Mouse (Mus musculus) liver, embryonic 11.5 days (tissue): ENCODE data around the gene Rhoh. TPM values are rescaled to one million over a fixed set of nuclear protein-coding genes. Genes with fewer than 3 reads are reported as not detected.

Experiments
- ATAC-seq: fragments of 200-750 bp; cut with Nextera tagmentation; replicated peaks from 2 replicates; pipeline ENCODE4 v1.8.0; 2017; ENCODE audit warnings: moderate number of reproducible peaks, mild to moderate bottlenecking, moderate TSS enrichment, moderate library complexity; ENCODE audit not compliant: low FRiP score
- DNase-seq: peaks from one replicate; pipeline ENCODE4 v3.0.0-alpha.2; 2017; ENCODE audit warnings: low spot score
- H3K27ac ChIP-seq: fragments of 300-500 bp; sonication (generic); 2 replicates; pipeline ENCODE4 v1.5.1; 2014; ENCODE audit warnings: mild to moderate bottlenecking, low read depth, low read length, control low read depth
- H3K27me3 ChIP-seq: fragments of 300-500 bp; sonication (generic); replicated peaks from 2 replicates; pipeline ENCODE4 v1.6.1; 2014; ENCODE audit warnings: low read length, mixed read lengths; ENCODE audit not compliant: control insufficient read depth, insufficient read depth
- H3K36me3 ChIP-seq: fragments of 300-500 bp; sonication (generic); 2 replicates; pipeline ENCODE4 v1.6.1; 2014; ENCODE audit warnings: mild to moderate bottlenecking, low read length, moderate library complexity, mixed read lengths; ENCODE audit not compliant: control insufficient read depth, insufficient read depth
- H3K4me1 ChIP-seq: fragments of 300-500 bp; sonication (generic); replicated peaks from 2 replicates; pipeline ENCODE4 v1.6.1; 2014; ENCODE audit warnings: low read length, mixed read lengths; ENCODE audit not compliant: control insufficient read depth, insufficient read depth
- H3K4me2 ChIP-seq: fragments of 300-500 bp; sonication (generic); 2 replicates; pipeline ENCODE4 v1.6.1; 2014; ENCODE audit warnings: mild to moderate bottlenecking, control low read depth, moderate library complexity
- H3K4me3 ChIP-seq: fragments of 300-500 bp; sonication (generic); 2 replicates; pipeline ENCODE4 v1.5.1; 2014; ENCODE audit warnings: low read depth, low read length, control low read depth
- H3K9ac ChIP-seq: fragments of 300-500 bp; sonication (generic); 2 replicates; pipeline ENCODE4 v1.6.1; 2014; ENCODE audit warnings: low read depth, low read length, control low read depth
- H3K9me3 ChIP-seq: fragments of 300-500 bp; sonication (generic); 2 replicates; pipeline ENCODE4 v1.6.1; 2016; ENCODE audit warnings: low read length, inconsistent platforms, mixed read lengths; ENCODE audit not compliant: control insufficient read depth
- WGBS: fragments of 180-500 bp; shearing (Covaris S2); extraction: QIAGEN DNeasy Blood & Tissue Kit; methylation state at CpG from one replicate; pipeline ENCODE4 v1.1.7; 2014; 5-methylcytosine and 5-hydroxymethylcytosine counted together
- polyA plus RNA-seq: library from polyadenylated mRNA; unstranded; fragments of >200 nt; fragmentation: Nextera tagmentation; extraction: Ambion mirVana; gene quantifications from 2 replicates; pipeline ENCODE4 v1.2.1, GENCODE M21; 2014

Rhoh gene
- polyA plus RNA-seq, 1 experiment from 2014 or later, result 2.4 TPM

- no peak overlapping the region for H3K4me2 ChIP-seq
- ATAC-seq, result no peak
- H3K27ac ChIP-seq, result no peak overlapping the region
- H3K27me3 ChIP-seq, result no peaks in the 10 kb centered on the region
- no peak overlapping the region for H3K9ac ChIP-seq
- DNase-seq, result no peak
- H3K9me3 ChIP-seq, result no peaks in the 10 kb centered on the region
- H3K4me1 ChIP-seq, result peaks cover 7% of the 10 kb centered on the region; the same call in 1 of the 2 replicates
- H3K4me3 ChIP-seq, result no peak overlapping the region
- H3K36me3 ChIP-seq, result no peaks in the 10 kb centered on the region
- WGBS, result 71% methylated on average over 17 of the region's 17 CpGs
Measured at GRCm38 (mm10) chr5:65856591-65857411, 4.2 kb upstream of the Rhoh start.

DNA sequence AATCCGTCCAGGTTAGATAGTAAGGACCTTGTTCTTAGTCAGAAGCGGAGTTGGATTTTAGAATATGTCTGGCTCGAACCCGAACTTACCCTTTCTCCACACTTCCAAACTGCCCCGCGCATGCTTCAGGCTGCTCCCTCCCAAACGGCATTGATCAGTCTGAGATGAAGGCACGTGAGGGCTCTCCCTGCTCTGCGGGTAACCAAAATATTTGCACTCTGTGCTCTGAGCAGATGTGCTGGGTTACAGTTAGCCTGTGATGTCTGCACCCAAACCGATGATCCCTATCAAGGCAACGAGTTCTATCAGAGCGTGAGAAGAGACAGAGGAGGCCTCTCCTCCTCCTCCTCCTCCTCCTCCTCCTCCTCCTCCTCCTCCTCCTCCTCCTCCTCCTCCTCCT is 3.1 kb upstream of the Rhoh start:
- Histone ChIP-seq H3K9me3 (no peaks in the 10 kb centered on the region), H3K9ac (no peak overlapping the region), H3K36me3 (no peaks in the 10 kb centered on the region), H3K27ac (no peak overlapping the region), H3K4me1 (peaks cover 7% of the 10 kb centered on the region; the same call in 1 of the 2 replicates), H3K4me3 (no peak overlapping the region), H3K4me2 (no peak overlapping the region), H3K27me3 (no peaks in the 10 kb centered on the region)
- no peak for DNase-seq
- 67% methylated on average over 12 of the region's 12 CpGs for WGBS
- ATAC-seq, result no peak; the same call in 1 of the 2 replicates

DNA sequence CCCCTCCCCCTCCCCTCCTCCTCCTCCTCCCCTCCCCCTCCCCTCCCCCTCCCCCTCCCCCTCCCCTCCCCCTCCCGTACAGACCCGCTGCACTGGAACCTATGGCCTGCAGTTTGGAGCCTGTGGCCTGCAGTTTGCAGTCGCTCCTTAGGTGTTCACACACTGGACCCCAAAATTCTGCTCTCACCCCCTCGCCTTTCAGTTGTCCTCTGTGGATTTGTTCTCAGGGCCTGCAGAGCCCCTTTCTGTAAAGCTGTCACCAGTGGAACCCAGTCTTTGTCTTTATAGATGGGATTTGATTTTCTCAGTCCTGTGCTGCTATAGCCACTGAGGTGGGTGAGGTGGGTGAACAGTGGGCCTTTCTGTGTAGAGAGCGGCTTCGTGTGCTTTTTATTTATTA is 2.7 kb upstream of the Rhoh start:
- no peak overlapping the region for H3K4me3 ChIP-seq
- H3K9ac ChIP-seq, result no peak overlapping the region
- WGBS, result 87% methylated on average over 4 of the region's 6 CpGs
- no peak overlapping the region for H3K27ac ChIP-seq
- no peaks in the 10 kb centered on the region for H3K9me3 ChIP-seq
- H3K4me1 ChIP-seq, result peaks cover 7% of the 10 kb centered on the region; the same call in 1 of the 2 replicates
- ATAC-seq (no peak), DNase-seq (no peak)
- H3K27me3 ChIP-seq, result no peaks in the 10 kb centered on the region
- no peak overlapping the region for H3K4me2 ChIP-seq
- H3K36me3 ChIP-seq, result no peaks in the 10 kb centered on the region

GRCm38 (mm10) chr5:65858898-65859297 is 2.1 kb upstream of the Rhoh start:
- no peak for DNase-seq
- 68% methylated on average over 12 of the region's 12 CpGs for WGBS
- Histone ChIP-seq H3K4me3 (no peak overlapping the region), H3K36me3 (no peaks in the 10 kb centered on the region), H3K27ac (no peak overlapping the region), H3K4me1 (peaks cover 7% of the 10 kb centered on the region; the same call in 1 of the 2 replicates), H3K27me3 (no peaks in the 10 kb centered on the region), H3K9ac (no peak overlapping the region), H3K4me2 (no peak overlapping the region), H3K9me3 (no peaks in the 10 kb centered on the region)
- ATAC-seq, result no peak

DNA sequence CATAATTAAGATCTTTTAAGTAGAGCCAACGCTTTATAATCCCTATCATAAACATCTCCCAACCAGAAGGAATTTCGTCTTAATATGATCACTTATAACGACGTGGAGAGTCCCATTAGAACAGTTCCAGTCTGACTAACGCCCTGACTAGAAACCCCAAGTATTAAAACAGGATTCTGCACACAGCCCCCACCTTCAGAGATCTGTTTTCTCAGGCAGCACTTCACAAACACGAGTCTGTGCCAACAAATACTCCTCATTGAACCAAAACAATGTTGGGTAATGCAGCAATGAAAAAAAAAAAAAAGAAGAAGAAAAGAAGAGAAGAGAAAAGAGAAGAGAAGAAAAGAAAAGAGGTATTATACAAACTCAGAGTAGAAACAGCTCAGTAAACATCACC is 1.6 kb upstream of the Rhoh start:
- no peak overlapping the region for H3K4me3 ChIP-seq
- H3K27me3 ChIP-seq, result no peaks in the 10 kb centered on the region
- no peak overlapping the region for H3K9ac ChIP-seq
- DNase-seq (no peak), ATAC-seq (no peak)
- peaks cover 7% of the 10 kb centered on the region; the same call in 1 of the 2 replicates for H3K4me1 ChIP-seq
- H3K36me3 ChIP-seq, result no peaks in the 10 kb centered on the region
- no peak overlapping the region for H3K4me2 ChIP-seq
- 71% methylated on average over 6 of the region's 6 CpGs for WGBS
- H3K9me3 ChIP-seq, result no peaks in the 10 kb centered on the region
- H3K27ac ChIP-seq, result no peak overlapping the region

DNA sequence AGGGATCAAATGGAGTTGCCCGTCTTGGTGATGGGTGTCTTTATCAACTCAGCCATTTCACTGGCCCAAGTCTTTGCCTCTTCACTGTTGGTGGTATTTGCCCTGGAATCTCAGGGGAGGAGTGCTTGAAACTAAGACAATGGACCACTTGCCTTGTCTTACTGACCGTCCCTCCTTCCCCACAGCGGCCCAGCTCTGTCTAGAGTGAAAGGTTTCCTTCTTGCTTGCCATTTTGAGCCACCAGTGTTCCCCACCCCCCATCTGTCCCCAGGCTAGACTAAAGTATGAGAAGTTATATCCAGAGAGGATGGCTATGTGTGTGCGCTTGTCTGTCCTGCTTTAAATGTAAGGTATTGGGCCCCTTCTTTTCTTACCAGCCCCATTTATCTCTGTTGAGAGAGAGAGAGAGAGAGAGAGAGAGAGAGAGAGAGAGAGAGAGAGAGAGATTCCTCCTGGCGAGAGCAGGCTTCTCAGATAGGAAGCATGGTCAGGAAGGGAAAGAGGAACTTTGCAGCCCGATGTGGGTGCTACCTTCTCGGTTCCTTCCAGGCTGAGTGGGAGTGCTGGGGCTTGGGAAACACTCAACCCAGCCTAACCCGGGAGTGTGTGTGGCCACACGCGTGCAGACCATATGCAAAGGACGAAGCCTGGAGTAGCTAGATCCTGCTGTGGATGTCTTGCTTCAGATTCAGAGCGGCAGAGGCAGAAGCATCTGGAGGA is 572 bp upstream of the Rhoh start:
- H3K4me1 ChIP-seq, result peaks cover 7% of the 10 kb centered on the region; the same call in 1 of the 2 replicates
- DNase-seq (no peak), ATAC-seq (no peak)
- H3K9ac ChIP-seq, result no peak overlapping the region
- H3K27ac ChIP-seq, result no peak overlapping the region
- no peak overlapping the region for H3K4me3 ChIP-seq
- WGBS, result 50% methylated on average over 12 of the region's 12 CpGs
- H3K4me2 ChIP-seq, result no peak overlapping the region
- no peaks in the 10 kb centered on the region for H3K27me3 ChIP-seq
- H3K36me3 ChIP-seq, result no peaks in the 10 kb centered on the region
- no peaks in the 10 kb centered on the region for H3K9me3 ChIP-seq

DNA sequence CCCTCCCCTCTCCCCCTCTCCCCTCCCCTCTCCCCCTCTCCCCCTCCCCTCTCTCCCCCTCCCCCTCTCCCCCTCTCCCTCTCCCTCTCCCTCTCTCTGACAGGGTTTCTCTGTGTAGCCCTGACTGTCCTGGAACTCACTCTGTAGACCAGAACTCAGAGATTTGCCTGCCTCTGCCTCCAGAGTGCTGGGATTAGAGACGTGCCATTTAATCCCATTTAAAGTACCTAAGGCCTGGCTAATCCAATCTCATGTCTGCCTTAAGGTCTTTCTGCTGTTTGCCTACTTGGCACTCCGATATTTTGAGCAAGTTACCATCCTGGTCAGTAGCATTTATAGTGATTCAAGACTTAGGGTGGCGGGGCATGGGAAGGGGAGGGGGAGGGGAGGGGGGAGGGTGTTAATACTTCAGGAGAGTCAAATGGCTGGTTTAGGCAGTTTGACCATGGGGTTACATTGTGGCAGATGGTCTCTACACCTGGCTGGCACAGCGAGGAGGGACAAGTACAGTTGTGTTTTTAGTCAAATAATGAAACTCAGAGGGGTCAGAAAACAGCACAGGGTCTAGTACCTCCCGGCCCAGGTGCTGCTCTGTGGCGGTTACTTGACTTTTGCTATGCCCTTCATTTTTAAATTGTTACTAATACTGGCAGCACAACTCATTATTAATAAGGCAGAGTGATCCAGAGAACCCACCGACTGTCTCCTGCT is 1.4 kb downstream of the Rhoh start:
- ATAC-seq, result no peak
- 84% methylated on average over 7 of the region's 7 CpGs for WGBS
- no peaks in the 10 kb centered on the region for H3K27me3 ChIP-seq

GRCm38 (mm10) chr5:65863349-65863749 is 2.3 kb downstream of the Rhoh start:
- Histone ChIP-seq H3K4me2 (peak overlapping the region; percentile 37), H3K27ac (no peak overlapping the region), H3K4me1 (peaks cover 4% of the 10 kb centered on the region; the same call in 1 of the 2 replicates), H3K9ac (no peak overlapping the region), H3K9me3 (no peaks in the 10 kb centered on the region), H3K27me3 (no peaks in the 10 kb centered on the region), H3K36me3 (no peaks in the 10 kb centered on the region), H3K4me3 (peak overlapping the region; percentile 10; the same call in 1 of the 2 replicates)
- ATAC-seq, result no peak
- no peak for DNase-seq
- 53% methylated on average over 12 of the region's 12 CpGs for WGBS

More for the DNA sequence above, 1.4 kb downstream of the Rhoh start:
- no peak overlapping the region for H3K4me3 ChIP-seq
- DNase-seq, result no peak
- H3K9me3 ChIP-seq, result no peaks in the 10 kb centered on the region
- no peak overlapping the region for H3K9ac ChIP-seq
- no peak overlapping the region for H3K4me2 ChIP-seq
- peaks cover 4% of the 10 kb centered on the region; the same call in 1 of the 2 replicates for H3K4me1 ChIP-seq
- no peak overlapping the region for H3K27ac ChIP-seq
- no peaks in the 10 kb centered on the region for H3K36me3 ChIP-seq
